Mouse (Mus musculus): Measurements from ENCODE around the gene Rabep1. TPM values are rescaled to one million over a fixed set of nuclear protein-coding genes. Genes with fewer than 3 reads are reported as not detected.
A peak's percentile ranks its signal among the peaks of the same experiment; 100 is the strongest.

Rabep1 gene
- polyA plus RNA-seq, 1 experiment from 2014 or later, result 40.7 TPM

DNA sequence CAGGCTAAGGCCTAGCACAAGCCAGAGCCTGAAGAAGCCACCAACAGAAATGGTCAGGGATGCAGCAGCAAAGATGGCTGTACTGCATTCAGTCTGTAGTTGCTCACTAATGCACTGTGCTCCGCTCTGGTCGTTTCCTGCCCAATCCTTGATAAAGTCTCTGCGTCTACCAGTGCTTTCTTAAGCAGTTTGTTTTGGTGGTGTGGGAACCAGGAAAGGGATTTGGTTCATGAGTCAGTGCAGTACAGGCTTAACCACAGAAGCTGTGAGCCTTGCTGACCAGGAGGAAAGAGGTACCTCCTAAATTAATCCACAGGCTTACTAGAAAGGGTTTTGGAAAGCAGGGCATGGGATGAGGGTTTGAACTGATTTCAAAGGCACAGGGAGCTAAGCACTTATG is 36.5 kb upstream of the Rabep1 start:
- 75% methylated on average over 3 of the region's 3 CpGs for WGBS
- Histone ChIP-seq H3K4me2 (ENCODE audit: low read depth) (no peak overlapping the region), H3K4me1 (ENCODE audit: control insufficient read depth, insufficient read depth, low read length) (no peaks in the 10 kb centered on the region), H3K9ac (ENCODE audit: low read length) (no peak overlapping the region), H3K27me3 (ENCODE audit: control insufficient read depth, insufficient read depth, low read length) (no peaks in the 10 kb centered on the region), H3K9me3 (ENCODE audit: control insufficient read depth, low read length) (no peaks in the 10 kb centered on the region), H3K4me3 (ENCODE audit: low read depth, low read length) (no peak overlapping the region), H3K27ac (ENCODE audit: low read depth, low read length) (no peak overlapping the region), H3K36me3 (ENCODE audit: control insufficient read depth, insufficient read depth, low read length) (no peaks in the 10 kb centered on the region)
- ATAC-seq (ENCODE audit: insufficient read depth, low FRiP score, low TSS enrichment) (no peak), DNase-seq (ENCODE audit: low spot score) (no peak)

DNA sequence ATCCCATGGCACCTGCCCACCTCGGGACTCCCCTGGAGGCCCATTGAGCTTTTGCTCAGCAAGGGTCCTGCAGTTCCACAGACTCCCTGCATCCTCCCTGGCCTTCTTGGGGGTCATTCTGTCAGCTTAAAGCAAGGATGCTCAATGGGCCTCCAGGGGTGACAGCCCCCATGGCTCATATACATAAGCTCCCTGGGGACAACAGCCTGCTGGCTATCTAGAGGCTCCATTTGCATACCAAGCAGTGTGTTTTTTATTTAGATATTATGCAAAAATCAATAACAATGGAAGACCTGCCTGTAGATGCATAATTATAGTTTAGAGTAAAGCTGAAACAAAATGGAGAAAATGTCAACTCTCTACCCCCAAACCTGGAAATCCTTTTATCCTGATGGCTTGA is 35.6 kb upstream of the Rabep1 start:
- 24% methylated on average over 1 of the region's 1 CpGs for WGBS
- no peak for DNase-seq (ENCODE audit: low spot score)
- H3K9ac ChIP-seq (ENCODE audit: low read length), result no peak overlapping the region
- H3K9me3 ChIP-seq (ENCODE audit: control insufficient read depth, low read length), result no peaks in the 10 kb centered on the region
- H3K4me2 ChIP-seq (ENCODE audit: low read depth), result no peak overlapping the region
- H3K27ac ChIP-seq (ENCODE audit: low read depth, low read length), result no peak overlapping the region
- ATAC-seq (ENCODE audit: insufficient read depth, low FRiP score, low TSS enrichment), result no peak
- H3K27me3 ChIP-seq (ENCODE audit: control insufficient read depth, insufficient read depth, low read length), result no peaks in the 10 kb centered on the region
- H3K4me1 ChIP-seq (ENCODE audit: control insufficient read depth, insufficient read depth, low read length), result no peaks in the 10 kb centered on the region
- no peaks in the 10 kb centered on the region for H3K36me3 ChIP-seq (ENCODE audit: control insufficient read depth, insufficient read depth, low read length)
- H3K4me3 ChIP-seq (ENCODE audit: low read depth, low read length), result no peak overlapping the region

DNA sequence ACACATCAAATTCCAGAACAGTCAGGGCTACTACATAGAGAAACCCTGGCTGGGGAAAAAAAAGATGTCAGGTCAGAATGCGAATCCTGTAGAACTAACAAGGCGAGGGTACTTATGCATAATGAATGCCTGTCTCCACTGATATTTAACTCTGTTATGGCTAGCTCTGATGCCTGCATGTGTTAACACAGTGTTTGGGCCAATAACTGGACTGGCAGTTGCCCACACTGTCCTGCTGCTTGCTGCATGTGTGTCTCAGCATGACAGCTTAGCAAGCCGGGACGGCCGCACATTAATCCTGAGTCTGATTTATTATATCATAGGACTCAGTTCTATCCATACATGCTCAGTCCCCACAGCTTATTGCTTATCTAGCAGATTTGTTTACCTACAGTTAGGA is 33.5 kb upstream of the Rabep1 start:
- Histone ChIP-seq H3K27me3 (ENCODE audit: control insufficient read depth, insufficient read depth, low read length) (no peaks in the 10 kb centered on the region), H3K36me3 (ENCODE audit: control insufficient read depth, insufficient read depth, low read length) (no peaks in the 10 kb centered on the region), H3K27ac (ENCODE audit: low read depth, low read length) (no peak overlapping the region), H3K9me3 (ENCODE audit: control insufficient read depth, low read length) (no peaks in the 10 kb centered on the region), H3K9ac (ENCODE audit: low read length) (no peak overlapping the region), H3K4me2 (ENCODE audit: low read depth) (no peak overlapping the region), H3K4me1 (ENCODE audit: control insufficient read depth, insufficient read depth, low read length) (no peaks in the 10 kb centered on the region), H3K4me3 (ENCODE audit: low read depth, low read length) (no peak overlapping the region)
- WGBS, result 88% methylated on average over 5 of the region's 5 CpGs
- DNase-seq (ENCODE audit: low spot score), result no peak
- ATAC-seq (ENCODE audit: insufficient read depth, low FRiP score, low TSS enrichment), result no peak

DNA sequence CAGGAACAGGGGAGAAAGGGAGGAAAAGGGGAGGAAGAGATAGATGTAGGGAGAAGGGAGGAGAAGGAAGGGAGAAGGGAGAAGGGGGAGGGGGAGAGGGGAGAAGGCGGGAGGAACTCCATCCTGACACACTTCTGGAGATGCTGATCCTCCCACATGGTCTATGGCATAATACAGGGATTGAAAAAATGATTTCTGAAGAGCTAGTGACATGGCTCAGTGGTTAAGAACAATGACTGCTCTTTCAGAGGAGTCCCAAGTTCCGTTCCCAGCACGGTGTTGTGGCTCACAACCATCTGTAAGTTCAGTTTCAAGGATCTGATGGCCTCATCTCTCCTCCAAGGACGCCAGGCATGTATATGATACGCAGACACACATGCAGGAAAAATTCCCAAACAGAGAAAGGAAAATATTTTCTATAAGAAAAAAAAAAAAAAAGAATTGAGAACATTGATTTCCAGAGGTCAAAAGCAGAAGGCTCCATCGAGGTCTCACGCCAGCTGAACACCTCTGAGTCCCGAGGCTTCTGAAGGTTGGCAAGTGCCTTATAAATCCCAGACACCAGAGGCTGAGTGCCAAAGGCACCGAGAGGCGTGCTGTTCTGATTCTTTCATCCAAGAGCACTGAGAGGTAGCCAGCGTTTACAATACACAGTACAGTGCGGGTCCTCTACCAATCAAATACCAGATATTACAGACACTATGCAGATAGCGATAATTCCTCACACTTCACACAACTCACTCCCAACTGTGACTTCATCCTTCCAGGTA is 32.9 kb upstream of the Rabep1 start:
- Histone ChIP-seq H3K9ac (ENCODE audit: low read length) (no peak overlapping the region), H3K27ac (ENCODE audit: low read depth, low read length) (no peak overlapping the region), H3K9me3 (ENCODE audit: control insufficient read depth, low read length) (no peaks in the 10 kb centered on the region), H3K27me3 (ENCODE audit: control insufficient read depth, insufficient read depth, low read length) (no peaks in the 10 kb centered on the region), H3K4me2 (ENCODE audit: low read depth) (no peak overlapping the region), H3K4me1 (ENCODE audit: control insufficient read depth, insufficient read depth, low read length) (no peaks in the 10 kb centered on the region), H3K4me3 (ENCODE audit: low read depth, low read length) (no peak overlapping the region), H3K36me3 (ENCODE audit: control insufficient read depth, insufficient read depth, low read length) (no peaks in the 10 kb centered on the region)
- 82% methylated on average over 13 of the region's 13 CpGs for WGBS
- no peak for ATAC-seq (ENCODE audit: insufficient read depth, low FRiP score, low TSS enrichment)
- DNase-seq (ENCODE audit: low spot score), result no peak

DNA sequence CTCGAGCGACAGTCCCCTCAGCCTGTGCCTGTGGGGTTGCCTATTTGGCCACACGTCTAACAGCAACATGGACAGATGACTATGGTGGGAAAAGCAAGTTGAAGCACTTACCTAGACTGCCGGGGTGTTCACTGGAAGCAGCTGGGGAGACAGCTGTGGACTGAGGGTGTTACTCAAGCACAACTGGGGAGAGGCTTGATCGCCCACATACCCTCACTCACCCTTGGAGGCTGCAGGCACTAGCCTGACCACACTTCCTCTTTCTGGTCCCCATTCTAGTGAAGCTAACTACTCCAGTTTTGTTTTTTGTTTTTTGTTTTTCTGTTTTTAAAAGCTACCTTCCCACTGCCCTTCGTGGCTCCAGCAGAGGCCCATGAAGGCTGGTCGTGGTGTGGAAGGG is 32.2 kb upstream of the Rabep1 start, which contains the start of gene Scimp:
Scimp (minus strand) TSS at position 222 of the 400 bp plus-strand sequence.
- Histone ChIP-seq H3K27ac (ENCODE audit: low read depth, low read length) (no peak within 1 kb of the TSS), H3K36me3 (ENCODE audit: control insufficient read depth, insufficient read depth, low read length) (no peaks in the 10 kb centered on the region), H3K4me2 (ENCODE audit: low read depth) (no peak within 1 kb of the TSS), H3K9ac (ENCODE audit: low read length) (no peak within 1 kb of the TSS), H3K27me3 (ENCODE audit: control insufficient read depth, insufficient read depth, low read length) (no peaks in the 10 kb centered on the region), H3K9me3 (ENCODE audit: control insufficient read depth, low read length) (no peaks in the 10 kb centered on the region), H3K4me1 (ENCODE audit: control insufficient read depth, insufficient read depth, low read length) (no peaks in the 10 kb centered on the region), H3K4me3 (ENCODE audit: low read depth, low read length) (no peak within 1 kb of the TSS)
- DNase-seq (ENCODE audit: low spot score) (no peak), ATAC-seq (ENCODE audit: insufficient read depth, low FRiP score, low TSS enrichment) (no peak)
- 85% methylated on average over 7 of the region's 7 CpGs for WGBS

DNA sequence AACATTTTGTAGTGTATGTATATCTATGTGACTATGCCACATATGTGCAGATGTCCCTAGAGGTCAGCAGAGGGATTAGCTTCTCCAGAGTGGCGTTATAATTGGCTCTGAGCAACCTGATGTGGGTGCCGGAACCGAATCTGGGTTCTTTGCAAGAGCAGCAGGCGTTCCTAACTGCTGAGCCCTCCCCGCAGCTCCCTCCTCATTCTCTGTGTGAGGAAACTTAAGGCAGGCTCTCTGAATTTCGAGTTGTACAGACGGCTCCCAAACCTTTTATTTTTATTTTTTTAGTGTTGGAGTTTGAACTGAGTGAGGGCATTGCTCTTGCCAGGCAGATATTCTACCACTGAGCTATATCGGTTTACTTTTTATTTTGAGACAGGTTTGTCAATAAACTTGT is 29.5 kb upstream of the Rabep1 start:
- H3K4me2 ChIP-seq (ENCODE audit: low read depth), result no peak overlapping the region
- no peak overlapping the region for H3K27ac ChIP-seq (ENCODE audit: low read depth, low read length)
- ATAC-seq (ENCODE audit: insufficient read depth, low FRiP score, low TSS enrichment) (no peak), DNase-seq (ENCODE audit: low spot score) (no peak)
- no peak overlapping the region for H3K9ac ChIP-seq (ENCODE audit: low read length)
- WGBS, result 79% methylated on average over 8 of the region's 8 CpGs
- no peaks in the 10 kb centered on the region for H3K36me3 ChIP-seq (ENCODE audit: control insufficient read depth, insufficient read depth, low read length)
- H3K27me3 ChIP-seq (ENCODE audit: control insufficient read depth, insufficient read depth, low read length), result no peaks in the 10 kb centered on the region
- no peaks in the 10 kb centered on the region for H3K4me1 ChIP-seq (ENCODE audit: control insufficient read depth, insufficient read depth, low read length)
- no peak overlapping the region for H3K4me3 ChIP-seq (ENCODE audit: low read depth, low read length)
- no peaks in the 10 kb centered on the region for H3K9me3 ChIP-seq (ENCODE audit: control insufficient read depth, low read length)

DNA sequence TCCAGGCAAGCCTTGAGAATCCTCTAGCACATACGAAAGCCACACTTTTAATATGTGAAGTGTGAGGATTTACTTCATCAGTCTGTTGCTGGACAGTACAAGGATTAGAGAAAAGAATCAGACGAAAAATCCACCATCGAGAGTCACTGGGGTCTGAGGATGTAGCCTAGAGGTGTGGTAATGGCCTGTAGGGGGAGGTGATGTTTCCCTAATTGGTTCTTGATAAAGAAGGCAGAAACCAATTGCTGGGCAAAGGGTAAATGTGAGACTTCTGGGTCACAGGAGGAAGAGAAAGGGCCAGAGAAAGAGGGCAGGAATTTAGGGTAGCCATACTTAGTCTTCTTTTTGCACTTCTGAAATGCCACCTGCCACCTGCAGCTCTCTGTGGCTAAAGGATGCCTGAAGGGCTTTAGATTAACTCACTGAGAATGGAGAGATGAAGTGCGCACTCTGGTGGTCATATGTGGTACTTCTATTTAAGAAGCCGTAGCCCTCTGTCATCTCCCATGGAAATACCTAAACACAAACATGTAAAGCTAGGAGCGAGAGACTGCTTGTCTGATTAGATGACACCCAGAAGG is 29.0 kb upstream of the Rabep1 start:
- no peak overlapping the region for H3K4me3 ChIP-seq (ENCODE audit: low read depth, low read length)
- WGBS, result 38% methylated on average over 6 of the region's 6 CpGs
- H3K9ac ChIP-seq (ENCODE audit: low read length), result no peak overlapping the region
- no peaks in the 10 kb centered on the region for H3K36me3 ChIP-seq (ENCODE audit: control insufficient read depth, insufficient read depth, low read length)
- no peak overlapping the region for H3K27ac ChIP-seq (ENCODE audit: low read depth, low read length)
- no peaks in the 10 kb centered on the region for H3K27me3 ChIP-seq (ENCODE audit: control insufficient read depth, insufficient read depth, low read length)
- no peaks in the 10 kb centered on the region for H3K4me1 ChIP-seq (ENCODE audit: control insufficient read depth, insufficient read depth, low read length)
- H3K9me3 ChIP-seq (ENCODE audit: control insufficient read depth, low read length), result no peaks in the 10 kb centered on the region
- DNase-seq (ENCODE audit: low spot score), result peak; percentile 60
- no peak overlapping the region for H3K4me2 ChIP-seq (ENCODE audit: low read depth)
- ATAC-seq (ENCODE audit: insufficient read depth, low FRiP score, low TSS enrichment), result no peak

DNA sequence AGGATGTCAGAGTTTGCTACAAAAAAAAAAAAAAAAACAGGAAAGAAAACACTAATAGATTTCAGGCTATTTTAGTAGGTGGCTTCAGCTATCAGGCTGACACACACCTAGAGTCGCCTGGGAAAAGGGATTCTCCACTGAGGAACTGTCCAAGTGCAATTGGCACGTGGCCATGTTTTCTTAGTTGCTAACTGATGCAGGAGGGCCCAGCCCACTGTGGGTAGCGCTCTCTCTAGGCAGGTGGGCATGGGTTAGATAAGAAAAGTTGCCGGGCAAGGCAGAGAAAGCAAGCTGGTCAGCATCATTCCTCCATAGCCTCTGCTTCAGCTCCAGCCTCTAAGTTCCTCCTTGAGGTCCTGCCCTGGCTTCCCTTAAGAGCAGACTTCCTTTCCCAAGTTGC is 27.8 kb upstream of the Rabep1 start:
- DNase-seq (ENCODE audit: low spot score), result no peak
- no peak overlapping the region for H3K4me2 ChIP-seq (ENCODE audit: low read depth)
- no peak overlapping the region for H3K4me3 ChIP-seq (ENCODE audit: low read depth, low read length)
- no peak for ATAC-seq (ENCODE audit: insufficient read depth, low FRiP score, low TSS enrichment)
- no peaks in the 10 kb centered on the region for H3K9me3 ChIP-seq (ENCODE audit: control insufficient read depth, low read length)
- H3K27me3 ChIP-seq (ENCODE audit: control insufficient read depth, insufficient read depth, low read length), result no peaks in the 10 kb centered on the region
- no peaks in the 10 kb centered on the region for H3K4me1 ChIP-seq (ENCODE audit: control insufficient read depth, insufficient read depth, low read length)
- no peak overlapping the region for H3K27ac ChIP-seq (ENCODE audit: low read depth, low read length)
- no peak overlapping the region for H3K9ac ChIP-seq (ENCODE audit: low read length)
- 88% methylated on average over 4 of the region's 4 CpGs for WGBS
- no peaks in the 10 kb centered on the region for H3K36me3 ChIP-seq (ENCODE audit: control insufficient read depth, insufficient read depth, low read length)

DNA sequence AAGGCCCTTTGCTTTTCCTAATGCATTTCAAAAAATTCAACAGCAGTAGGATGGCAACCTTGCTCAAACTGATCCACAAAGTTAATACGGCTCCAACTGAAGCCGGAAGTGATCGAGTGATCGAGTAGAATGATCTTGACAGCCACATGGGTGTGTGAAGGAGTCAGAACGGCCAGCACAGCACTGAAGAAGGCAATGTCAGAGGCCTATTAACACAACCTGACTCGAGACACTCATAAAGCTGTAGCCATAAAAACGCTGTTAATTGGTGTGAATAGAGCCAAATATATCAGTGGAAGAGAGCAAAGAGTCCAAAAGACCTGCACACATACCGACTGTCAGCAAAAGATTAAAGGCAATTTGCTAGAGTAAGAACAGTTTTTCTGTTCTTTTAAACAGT is 24.5 kb upstream of the Rabep1 start:
- no peaks in the 10 kb centered on the region for H3K27me3 ChIP-seq (ENCODE audit: control insufficient read depth, insufficient read depth, low read length)
- H3K36me3 ChIP-seq (ENCODE audit: control insufficient read depth, insufficient read depth, low read length), result no peaks in the 10 kb centered on the region
- no peak overlapping the region for H3K27ac ChIP-seq (ENCODE audit: low read depth, low read length)
- H3K4me2 ChIP-seq (ENCODE audit: low read depth), result no peak overlapping the region
- no peak for DNase-seq (ENCODE audit: low spot score)
- no peak overlapping the region for H3K4me3 ChIP-seq (ENCODE audit: low read depth, low read length)
- no peak for ATAC-seq (ENCODE audit: insufficient read depth, low FRiP score, low TSS enrichment)
- no peaks in the 10 kb centered on the region for H3K9me3 ChIP-seq (ENCODE audit: control insufficient read depth, low read length)
- no peak overlapping the region for H3K9ac ChIP-seq (ENCODE audit: low read length)
- no peaks in the 10 kb centered on the region for H3K4me1 ChIP-seq (ENCODE audit: control insufficient read depth, insufficient read depth, low read length)
- 67% methylated on average over 8 of the region's 8 CpGs for WGBS
